Mouse (Mus musculus) stomach, postnatal 0 days (tissue): ENCODE data around the gene Adcy1.

ENCODE experiments used
- CTCF ChIP-seq: IDR thresholded peaks from 2 replicates; pipeline ENCODE4 v1.5.1; 2016; ENCODE audit warnings: antibody characterized with exemption, low read depth, mild to moderate bottlenecking, moderate library complexity
- EP300 ChIP-seq: optimal IDR thresholded peaks from 2 replicates; pipeline ENCODE3; 2016; ENCODE audit warnings: antibody characterized with exemption

GRCm38 (mm10) chr11:7105337-7105736 lies 42.0 kb downstream of the Adcy1 start:
- TF ChIP-seq CTCF, result no peak
- TF ChIP-seq EP300, result no peak
